Mouse (Mus musculus) monocyte, adult 2 months (primary cell): ENCODE results near the gene Il19.

Experiments used
- DNase-seq, 2 experiments: peaks; one replicate each; pipeline ENCODE4 v3.0.0; 2022; ENCODE audit warnings: low spot score in 2 of 2, low read depth in 1 of 2

The Il19 gene

DNA sequence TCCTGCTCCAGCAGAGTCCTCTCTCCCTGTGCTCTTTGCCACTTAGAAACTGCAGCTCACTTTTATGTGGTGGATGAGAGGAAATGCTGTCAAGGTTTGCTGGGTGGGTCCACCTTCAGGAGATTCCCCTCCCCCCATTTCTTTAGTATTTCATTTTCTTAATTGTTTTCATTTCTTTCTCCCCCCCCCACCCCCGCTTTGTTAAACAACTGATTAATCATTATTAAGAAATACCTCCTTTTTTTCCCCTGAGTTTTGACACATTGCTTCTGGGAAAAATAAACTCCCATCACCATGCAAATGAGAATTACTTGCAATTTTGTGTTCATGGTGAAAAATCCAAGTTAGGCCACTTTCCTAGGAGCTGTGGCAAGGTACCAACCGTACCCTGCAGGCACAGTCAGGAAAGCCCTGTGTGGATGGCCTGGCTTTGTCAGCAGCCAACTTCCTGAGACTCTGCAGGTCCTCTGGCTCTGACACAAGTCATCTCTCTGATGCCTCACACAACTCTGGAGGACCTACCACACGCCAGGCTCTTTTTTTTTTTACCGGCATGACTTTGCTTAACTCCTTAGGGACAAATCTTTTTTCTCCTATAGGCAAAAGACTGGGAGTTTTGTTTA lies at the start of gene Il19:
Gene Il19 (minus strand): TSS at position 51 of the 623 bp plus-strand sequence.
- DNase-seq: no peak

DNA sequence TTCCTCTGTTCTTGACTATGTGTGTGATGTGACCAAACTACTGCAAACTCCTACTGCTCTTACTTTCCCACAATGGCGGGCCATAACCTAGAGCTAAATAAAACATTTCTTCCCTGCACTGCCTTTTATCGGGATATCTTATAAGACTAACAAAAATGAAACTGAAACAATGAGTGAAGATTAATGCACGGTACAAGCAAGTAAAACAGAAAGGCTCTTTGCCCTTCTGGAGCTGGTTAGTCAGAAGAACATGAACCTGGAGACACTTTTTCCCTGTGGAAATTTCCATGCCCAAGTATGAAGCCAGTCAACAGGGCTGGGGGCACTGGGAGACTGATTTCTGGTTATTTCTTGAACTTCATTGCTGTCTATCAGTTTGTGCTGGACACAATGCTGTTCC lies 49.4 kb upstream of the Il19 start:
- DNase-seq: no peak

DNA sequence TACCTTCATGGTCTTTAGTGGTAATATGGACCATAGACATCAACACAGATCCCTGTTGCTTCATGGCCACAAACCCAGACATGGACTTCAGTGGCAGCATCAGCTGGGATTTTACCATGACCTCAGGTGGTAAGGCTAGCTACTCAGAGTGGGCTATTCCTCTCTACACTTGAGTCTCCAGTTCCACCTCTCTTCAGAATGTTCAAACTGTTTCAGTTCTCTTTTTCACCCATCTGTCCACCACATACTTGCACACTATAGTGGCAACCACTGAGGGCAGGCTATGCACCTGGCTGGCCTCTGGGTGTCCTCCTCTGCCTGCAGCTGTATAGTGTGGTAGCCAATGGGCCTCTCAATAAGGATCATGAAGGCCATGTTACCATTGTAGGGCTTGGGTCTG lies 47.5 kb upstream of the Il19 start:
- peak in 1 of 2 experiments; percentile 6 for DNase-seq

DNA sequence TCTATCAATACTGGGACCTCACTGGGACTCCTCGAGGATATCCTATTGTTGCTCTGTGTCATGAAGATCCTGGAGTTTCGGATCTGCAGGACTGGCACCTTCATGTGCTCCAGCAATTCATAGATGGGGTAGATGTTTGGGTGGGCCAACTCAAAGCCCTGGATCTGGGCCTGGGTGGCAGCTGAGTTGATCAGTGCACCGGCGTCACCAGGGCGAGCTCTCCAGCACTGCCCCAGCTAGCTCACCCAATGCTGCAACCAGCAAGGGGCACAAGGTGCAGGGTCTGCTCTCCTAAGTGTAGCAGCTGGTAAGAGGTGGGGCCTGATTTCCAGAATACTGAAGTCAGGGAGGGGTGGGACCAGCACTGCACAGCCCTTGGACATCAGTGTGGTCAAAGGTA lies 47.1 kb upstream of the Il19 start:
- no peak for DNase-seq

DNA sequence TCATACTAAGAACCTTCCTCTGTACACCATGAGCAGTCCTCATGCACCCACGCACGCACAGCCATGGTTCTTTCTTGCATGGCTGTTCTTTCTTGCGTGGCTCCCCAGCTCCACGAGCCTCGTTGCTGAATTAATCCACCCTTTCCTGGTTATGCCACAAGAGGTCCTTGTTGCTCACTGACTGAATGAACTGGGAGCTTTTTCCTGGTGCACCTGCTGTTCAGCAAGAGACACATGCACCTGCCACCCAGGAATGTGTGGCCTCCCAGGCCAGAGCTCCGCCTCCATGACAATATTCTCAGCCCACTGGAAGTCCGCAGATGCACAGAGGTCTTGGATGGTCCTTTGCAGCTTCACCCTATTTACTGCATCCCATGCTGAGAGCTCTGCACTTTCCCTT lies 44.5 kb upstream of the Il19 start:
- no peak for DNase-seq

DNA sequence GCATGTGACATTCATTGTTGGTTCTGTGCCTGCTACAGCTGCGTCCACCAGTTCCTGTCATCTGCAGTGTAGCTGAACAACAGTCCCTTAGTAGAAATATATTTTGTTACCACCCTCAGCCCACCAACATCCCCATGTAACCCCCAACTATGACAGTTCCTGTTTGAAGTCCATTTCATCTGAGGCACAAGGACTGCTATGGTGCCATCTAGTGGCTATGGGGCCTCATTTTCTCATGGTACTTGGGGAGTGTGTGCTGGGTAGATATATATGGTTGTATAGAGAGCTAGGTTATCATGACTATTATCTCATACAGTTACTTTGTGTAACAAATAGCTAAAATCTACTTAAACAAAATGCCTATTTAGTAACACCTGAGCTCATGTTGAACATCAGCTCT lies 39.5 kb upstream of the Il19 start:
- DNase-seq: peak in 1 of 2 experiments; percentile 26

DNA sequence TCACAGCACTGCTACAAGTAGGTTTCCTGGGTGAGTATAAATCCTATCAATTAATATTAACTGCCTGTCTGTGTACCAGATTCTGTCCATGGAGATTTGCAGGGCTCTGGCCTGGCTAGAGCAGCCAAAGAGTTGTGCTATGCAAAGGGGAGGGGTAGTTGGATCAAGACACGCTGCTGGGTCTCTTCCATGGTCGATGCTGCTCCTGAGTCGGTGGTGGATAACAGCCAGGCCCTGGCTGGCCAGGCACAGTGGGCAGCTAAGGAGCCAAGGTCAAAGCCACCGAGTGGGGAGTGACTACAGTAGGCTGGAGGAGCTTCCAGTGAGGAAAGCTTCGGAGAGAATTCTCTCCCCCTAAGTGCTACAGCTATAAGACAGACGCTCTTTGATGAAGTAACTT lies 24.0 kb upstream of the Il19 start:
- no peak for DNase-seq

DNA sequence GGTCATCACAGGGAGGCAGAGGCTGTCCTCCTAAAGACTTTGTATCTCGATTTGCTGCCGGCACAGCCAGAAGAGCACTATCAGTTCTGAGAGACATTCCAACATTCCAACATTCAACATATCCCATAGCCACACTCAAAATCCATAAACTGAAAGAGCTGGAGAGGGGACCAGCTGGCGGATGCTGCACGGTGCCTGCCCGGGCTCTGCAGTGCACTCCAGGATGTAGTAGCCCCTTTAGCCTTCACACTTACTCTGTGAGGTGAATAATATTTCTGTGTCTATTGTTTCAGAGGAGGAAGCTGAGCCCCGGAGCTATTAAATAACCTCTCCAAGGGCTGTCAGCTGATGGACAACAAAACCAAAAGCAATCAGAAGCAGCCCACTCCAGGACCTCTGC lies 7.0 kb upstream of the Il19 start:
- no peak for DNase-seq

DNA sequence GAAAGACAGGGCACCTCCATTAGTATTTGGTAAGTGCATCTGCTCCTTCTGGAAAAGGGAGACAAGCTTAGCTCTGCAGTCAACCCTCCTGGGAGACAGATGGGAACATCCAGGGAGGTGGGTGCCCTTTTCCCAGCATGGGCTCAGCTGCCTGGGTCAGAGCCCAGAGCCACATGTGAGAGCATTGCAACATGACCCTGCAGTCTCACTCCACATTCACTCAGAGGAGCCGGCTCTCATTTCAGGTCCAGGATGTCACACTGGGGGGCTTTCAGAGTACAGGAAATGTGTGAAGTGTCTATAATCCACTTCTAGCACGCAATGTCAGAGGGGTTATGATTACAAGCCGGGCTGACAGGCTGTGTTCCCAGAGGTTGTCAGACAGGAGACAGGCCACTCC lies 1.9 kb upstream of the Il19 start:
- DNase-seq: no peak

DNA sequence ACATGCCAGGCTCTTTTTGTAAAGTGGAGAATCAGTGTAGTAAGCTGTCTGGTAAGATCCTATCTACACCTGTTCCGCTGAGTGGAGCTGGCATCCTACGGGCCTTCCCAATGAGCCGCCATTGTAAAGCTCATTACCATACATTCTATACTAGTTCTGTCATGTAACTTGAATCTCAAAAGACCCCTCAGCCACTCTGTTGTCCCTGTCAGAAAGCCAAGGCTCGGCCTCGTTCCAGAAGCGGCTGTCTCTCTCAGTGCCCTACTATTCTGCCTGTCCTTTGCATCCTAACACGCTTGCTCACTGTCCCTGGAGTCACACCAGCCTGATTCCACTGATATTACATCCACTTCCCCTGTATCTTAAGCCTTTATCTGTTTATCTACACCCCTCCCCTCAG lies 1.7 kb downstream of the Il19 start:
- no peak for DNase-seq

DNA sequence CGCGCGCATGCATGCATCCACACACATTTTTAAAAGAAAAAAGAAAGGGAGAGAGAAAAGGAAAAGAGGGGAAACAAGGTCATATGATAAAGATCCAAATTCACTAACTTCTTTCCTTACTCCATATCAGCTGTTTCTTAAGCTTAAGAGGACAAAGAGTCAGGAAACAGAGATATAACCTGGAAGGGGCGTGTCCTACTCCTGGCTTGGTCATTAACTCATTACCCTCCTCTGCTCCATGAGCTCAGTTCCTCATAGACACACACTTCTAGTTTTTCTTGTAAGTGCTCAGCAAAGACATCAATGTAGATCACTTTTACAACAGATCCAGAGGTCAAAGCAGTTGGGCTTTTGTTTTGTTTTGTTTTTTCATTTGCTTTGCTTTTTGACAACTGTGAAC lies 2.7 kb downstream of the Il19 start:
- no peak for DNase-seq

DNA sequence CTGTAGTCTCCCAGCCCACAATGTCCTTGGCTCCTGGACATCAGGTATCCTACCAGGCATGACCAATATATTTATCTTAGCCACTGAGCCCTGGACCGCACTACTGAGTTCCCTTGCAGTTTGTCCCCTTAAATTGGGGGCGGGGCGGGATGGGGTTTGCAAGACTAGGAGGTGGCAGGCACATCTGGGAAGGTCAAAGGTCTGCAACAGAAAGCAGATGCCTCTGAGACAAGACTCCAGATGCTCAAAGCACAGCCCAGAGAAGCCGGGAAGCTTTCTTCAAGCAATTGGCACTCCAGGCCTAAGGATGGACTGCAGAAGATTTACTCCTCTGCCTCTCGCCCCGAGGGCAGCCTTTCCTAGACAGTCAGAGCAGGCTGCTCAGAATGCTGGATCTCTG lies 3.6 kb downstream of the Il19 start:
- no peak for DNase-seq

DNA sequence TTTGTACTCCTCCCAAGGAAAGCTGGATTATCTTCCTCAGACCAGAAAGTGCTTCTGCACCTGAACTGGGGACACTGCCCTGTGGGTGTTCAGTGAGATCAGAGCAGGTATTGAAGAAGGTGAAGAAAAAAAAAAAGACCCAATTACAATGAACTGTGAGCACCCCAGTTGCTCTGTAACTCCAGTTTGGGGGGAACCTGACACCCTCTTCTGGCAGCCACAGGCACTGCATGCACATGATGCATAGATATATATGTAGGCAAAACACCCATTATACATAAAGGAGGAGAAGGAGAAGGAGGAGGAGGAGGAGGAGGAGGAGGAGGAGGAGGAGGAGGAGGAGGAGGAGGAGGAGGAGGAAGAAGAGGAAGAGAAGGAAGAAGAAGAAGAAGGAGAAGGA lies 13.4 kb downstream of the Il19 start:
- DNase-seq: no peak

DNA sequence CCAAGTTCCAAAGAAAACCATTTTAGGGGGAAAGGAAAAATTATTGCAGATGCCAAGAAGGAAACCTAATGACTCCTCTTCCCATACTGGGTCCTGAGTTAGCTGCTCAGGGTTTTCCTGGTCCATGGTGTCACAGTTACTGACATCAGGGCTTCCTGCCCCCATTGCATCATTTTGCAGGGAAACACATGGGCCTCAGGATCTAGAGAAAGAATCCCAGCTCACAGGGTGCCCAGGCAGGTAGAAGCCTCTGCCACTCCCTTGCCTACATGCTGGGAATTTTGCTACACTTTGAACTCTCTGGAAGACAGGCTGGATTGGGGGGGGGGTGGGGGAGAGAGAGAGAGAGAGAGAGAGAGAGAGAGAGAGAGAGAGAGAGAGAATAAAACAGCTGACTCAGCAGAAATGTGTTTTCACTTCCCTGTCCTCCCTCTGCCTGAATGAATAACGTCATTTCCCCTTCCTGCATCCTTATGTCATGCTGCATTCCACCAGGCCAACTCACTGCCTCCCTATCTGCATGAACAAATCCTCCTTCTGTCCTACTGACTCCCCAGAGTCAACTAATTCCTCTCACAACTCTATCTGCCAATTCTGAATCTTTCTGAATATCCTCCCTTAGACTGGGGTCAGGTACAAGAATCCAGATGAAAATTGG lies 21.5 kb downstream of the Il19 start:
- no peak for DNase-seq

DNA sequence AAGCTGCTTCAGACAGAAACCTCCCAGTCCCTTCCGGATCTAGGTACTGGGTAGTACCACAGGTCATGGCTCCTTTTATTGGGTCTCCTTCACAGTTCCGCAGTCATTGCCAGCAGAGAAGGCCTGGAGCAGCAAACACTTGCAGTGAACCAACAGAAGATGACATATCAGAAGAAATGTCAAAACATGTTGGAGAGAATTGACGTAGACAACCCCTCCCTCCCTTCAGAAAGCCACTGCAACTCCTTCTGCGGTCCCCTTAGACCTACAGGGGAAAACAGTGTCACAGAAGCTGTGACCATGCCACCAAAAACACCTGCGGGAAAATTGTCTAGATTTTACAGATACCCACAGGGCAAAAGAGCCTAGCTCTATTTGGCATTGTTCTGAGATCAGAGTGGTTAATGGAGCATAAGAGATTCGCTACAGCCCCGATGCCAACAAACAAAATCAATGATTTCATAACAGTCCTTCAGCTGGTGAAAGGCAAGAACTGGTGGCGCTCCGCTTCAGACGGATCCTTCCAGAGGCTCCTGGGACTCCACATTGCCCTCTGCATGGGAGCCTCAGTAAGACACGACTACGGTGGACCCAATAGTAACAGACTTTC lies 28.4 kb downstream of the Il19 start, which contains the start of gene Il20:
Gene Il20 (minus strand): TSS at position 51 of the 610 bp plus-strand sequence.
- no peak for DNase-seq

DNA sequence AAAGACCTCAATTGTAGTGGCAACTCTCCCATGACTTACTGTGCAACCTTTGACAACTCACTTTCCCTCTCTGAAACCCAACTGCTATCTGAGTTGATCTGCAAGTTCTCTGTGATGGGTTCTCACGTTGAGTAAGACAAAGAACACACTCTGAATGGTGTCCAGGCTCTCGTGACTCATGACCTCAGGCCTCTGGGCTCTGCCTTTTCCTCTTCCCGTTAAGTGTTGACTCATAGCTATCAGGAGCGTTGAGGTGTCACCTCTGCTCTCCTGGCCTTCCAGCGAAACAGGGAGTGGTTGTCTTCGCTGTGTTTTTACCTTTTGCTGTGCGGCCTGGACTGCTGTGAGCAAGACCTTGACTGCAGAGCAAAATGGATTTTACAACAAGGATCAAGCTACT lies 37.4 kb downstream of the Il19 start:
- DNase-seq: no peak

DNA sequence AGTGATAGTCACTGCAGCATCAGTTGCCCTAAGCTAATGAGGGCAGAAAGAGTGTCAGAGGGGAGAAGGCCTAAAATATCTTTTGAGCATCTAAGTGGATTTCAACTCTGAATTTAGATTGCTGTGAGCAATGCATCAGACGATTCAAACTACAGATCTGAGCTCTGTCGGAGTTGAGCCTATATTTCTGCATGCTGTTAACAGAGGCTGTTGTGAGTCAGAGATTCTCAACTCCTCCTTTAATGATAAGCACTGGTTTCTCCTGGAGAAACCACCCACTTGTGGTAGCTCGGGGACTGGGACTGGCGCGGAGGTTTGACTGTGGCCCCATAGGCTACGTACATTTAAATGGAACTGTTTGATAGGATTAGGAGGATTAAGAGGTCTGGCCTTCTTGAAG lies 45.4 kb downstream of the Il19 start:
- DNase-seq: no peak

DNA sequence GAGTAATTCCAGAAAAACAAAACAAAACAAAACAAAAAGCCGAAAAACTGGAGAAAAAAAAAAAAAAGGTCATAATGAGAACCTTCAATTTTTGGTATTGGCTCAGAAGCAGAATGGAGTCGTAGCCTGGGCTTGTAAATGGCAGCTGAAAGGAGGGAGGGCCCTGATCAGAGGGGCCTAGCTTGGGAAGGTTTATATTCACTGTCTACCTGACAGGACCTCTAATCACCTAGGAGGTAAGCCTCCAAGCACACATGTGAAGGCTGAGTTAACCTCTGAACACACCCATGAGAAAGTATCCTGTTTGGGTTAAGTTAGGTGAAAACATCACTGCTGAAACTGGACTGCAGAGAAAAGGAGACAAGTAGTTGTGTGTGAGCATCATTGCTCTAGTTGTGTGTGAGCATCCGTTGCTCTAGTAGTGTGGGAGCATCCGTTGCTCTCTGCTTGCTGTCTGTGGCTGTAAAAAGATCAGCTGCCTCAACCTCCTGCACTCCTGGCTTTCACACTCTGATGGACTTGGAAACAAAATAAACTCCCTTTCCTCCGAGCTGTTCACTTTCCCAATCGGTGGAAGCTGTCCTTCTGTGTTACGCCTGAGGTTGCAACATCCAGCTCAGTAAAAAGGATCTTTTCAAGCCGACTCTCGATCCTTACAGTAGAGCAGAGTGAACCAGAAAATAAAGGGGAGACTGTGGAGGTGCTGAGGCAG lies 46.4 kb downstream of the Il19 start:
- no peak for DNase-seq

DNA sequence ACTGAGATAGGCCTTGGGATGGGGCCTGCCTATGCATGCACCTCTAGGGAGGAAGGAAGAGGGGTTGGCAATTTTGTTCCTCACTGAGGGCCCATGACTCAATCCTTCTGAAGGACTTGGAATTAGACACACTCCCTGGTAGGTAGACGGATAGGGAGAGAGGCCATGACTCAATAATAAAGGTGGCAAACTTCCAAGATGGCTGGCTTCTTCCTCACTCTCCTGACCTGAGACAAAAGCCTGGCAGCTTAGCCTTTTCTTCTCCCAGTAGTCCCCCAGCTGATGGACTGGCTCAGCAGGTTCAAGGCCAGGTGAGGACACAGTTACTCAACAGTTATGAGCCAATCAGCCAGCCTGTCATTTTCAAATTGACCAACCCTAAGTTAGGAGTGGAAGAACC lies 47.5 kb downstream of the Il19 start:
- no peak for DNase-seq

DNA sequence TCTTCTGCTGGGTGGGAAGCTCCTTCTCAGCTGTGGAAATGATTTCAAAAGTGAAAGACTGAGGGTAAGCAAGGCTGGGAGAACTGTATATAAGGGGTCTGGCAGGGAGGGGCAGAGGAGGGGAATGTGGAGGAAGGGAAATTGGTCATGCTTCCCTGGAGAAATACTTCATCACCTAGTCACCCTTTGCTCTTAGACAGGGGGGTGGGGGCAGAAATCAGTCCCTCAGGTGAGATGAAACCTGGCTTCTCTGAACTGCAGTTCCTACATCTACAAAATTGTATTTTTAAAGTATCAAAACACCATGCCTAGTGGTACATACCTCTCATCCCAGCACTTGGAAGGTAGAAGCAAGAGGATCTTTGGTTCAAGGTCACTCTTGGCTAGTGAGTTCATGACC lies 52.6 kb downstream of the Il19 start, which contains the start of gene Il24:
Gene Il24 (minus strand): TSS at position 101 of the 400 bp plus-strand sequence.
- no peak for DNase-seq

DNA sequence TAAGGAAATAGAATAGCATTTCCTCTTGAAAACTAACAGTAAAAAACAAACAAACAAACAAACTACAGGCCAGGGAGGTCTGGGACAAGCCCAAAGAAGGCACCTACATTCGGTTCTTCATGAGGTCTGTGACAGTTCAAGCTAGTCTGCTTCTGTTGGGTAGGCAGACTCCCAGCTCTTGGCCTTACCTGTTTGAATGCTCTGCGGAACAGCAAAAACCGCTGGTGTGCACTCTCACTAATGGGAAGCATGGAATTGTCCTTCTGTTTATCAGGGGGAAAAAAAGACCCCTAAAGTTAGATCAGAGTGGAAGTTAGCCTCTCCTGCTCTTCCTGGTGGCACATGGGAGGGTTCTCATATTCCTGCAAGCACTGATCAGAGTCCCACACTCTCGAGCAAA lies 56.8 kb downstream of the Il19 start:
- no peak for DNase-seq
